ENCODE assay signal across 8 mouse cellular contexts in genomic region chr4:62560963-62561629, GRCm38 (mm10). TPM values are rescaled to one million over a fixed set of nuclear protein-coding genes. Genes with fewer than 3 reads are reported as not detected.
DNase-seq lines count a peak whose midpoint lies in the region; ATAC-seq and TF ChIP-seq lines count a peak whose summit lies in the region.

No protein-coding gene starts in this region.

- no peaks in the 10 kb centered on the region for H3K9me3 ChIP-seq in kidney, embryonic 14.5 days (ENCODE audit: control insufficient read depth, low read length)
- H3K9me3 ChIP-seq in liver, embryonic 14.5 days (ENCODE audit: control insufficient read depth, low read length): no peaks in the 10 kb centered on the region
- H3K9me3 ChIP-seq in stomach, embryonic 15.5 days: no peaks in the 10 kb centered on the region

- H3K4me1 ChIP-seq in cortical plate, adult 2 months (ENCODE audit: control insufficient read depth, insufficient read depth, low read length): peaks cover 3% of the 10 kb centered on the region; the same call in 1 of the 2 replicates
- H3K4me1 ChIP-seq in kidney, embryonic 14.5 days (ENCODE audit: control insufficient read depth, insufficient read depth, low read length): no peaks in the 10 kb centered on the region
- H3K4me1 ChIP-seq in liver, embryonic 14.5 days (replicated peaks; ENCODE audit: control insufficient read depth in 2 of 2, insufficient read depth in 2 of 2, low read length in 1 of 2): no peaks in the 10 kb centered on the region
- H3K4me1 ChIP-seq in stomach, embryonic 15.5 days: 0 out of 2 replicates have a peak, but pooled peaks cover 2% of the 10 kb centered on the region

- no peak overlapping the region for H3K4me2 ChIP-seq in kidney, embryonic 14.5 days (replicated peaks; ENCODE audit: low read depth, low read length)
- no peak overlapping the region for H3K4me2 ChIP-seq in liver, embryonic 14.5 days (ENCODE audit: low read depth)
- H3K4me2 ChIP-seq in stomach, embryonic 15.5 days: no peak overlapping the region

- no peak overlapping the region for H3K9ac ChIP-seq in kidney, embryonic 14.5 days (ENCODE audit: low read depth, low read length)
- no peak overlapping the region for H3K9ac ChIP-seq in liver, embryonic 14.5 days (replicated peaks)
- H3K9ac ChIP-seq in stomach, embryonic 15.5 days: no peak overlapping the region

- intact Hi-C loops in gastrocnemius, postnatal 14 days (cut with DNase I; ENCODE audit: low total_unique reads): loop anchor here (2.0 to 5.0 kb wide), 2 partner anchors 134 to 201 kb away; no protein-coding TSS in a partner anchor

- peak; percentile 69; the same call in 1 of the 2 replicates for TF ChIP-seq CTCF in cortical plate, adult 2 months (IDR thresholded peaks at IDR 0.05; ENCODE audit: extremely low read depth, insufficient read depth, low read length)
- peak; percentile 70 for TF ChIP-seq CTCF in liver, embryonic 14.5 days (IDR thresholded peaks at IDR 0.05; ENCODE audit: low read depth)

- H3K36me3 ChIP-seq in kidney, embryonic 14.5 days (ENCODE audit: control insufficient read depth, insufficient read depth, low read length): no peaks in the 10 kb centered on the region
- no peaks in the 10 kb centered on the region for H3K36me3 ChIP-seq in liver, embryonic 14.5 days (replicated peaks; ENCODE audit: control insufficient read depth, insufficient read depth, low read depth)
- H3K36me3 ChIP-seq in stomach, embryonic 15.5 days: no peaks in the 10 kb centered on the region

- TF ChIP-seq EP300 in liver, embryonic 14.5 days (IDR thresholded peaks at IDR 0.05; ENCODE audit: low read depth): no peak

- TF ChIP-seq POLR2A in cortical plate, adult 2 months (IDR thresholded peaks at IDR 0.05; ENCODE audit: extremely low read depth, insufficient read depth, low read length): no peak

- no peak overlapping the region for H3K27ac ChIP-seq in cortical plate, adult 2 months (ENCODE audit: insufficient read depth, low read length)
- no peak overlapping the region for H3K27ac ChIP-seq in kidney, embryonic 14.5 days (ENCODE audit: low read depth, low read length)
- H3K27ac ChIP-seq in liver, embryonic 14.5 days: no peak overlapping the region
- no peak overlapping the region for H3K27ac ChIP-seq in stomach, embryonic 15.5 days

- WGBS in kidney, embryonic 14.5 days: 24% methylated on average over 4 of the region's 4 CpGs
- WGBS in liver, embryonic 14.5 days (ENCODE audit: insufficient replicate concordance): 13% methylated on average over 4 of the region's 4 CpGs
- WGBS in stomach, embryonic 15.5 days: 21% methylated on average over 4 of the region's 4 CpGs

- no peaks in the 10 kb centered on the region for H3K27me3 ChIP-seq in kidney, embryonic 14.5 days (ENCODE audit: control insufficient read depth, insufficient read depth, low read length)
- no peaks in the 10 kb centered on the region for H3K27me3 ChIP-seq in liver, embryonic 14.5 days (ENCODE audit: control insufficient read depth, insufficient read depth, low read length)
- no peaks in the 10 kb centered on the region for H3K27me3 ChIP-seq in stomach, embryonic 15.5 days (replicated peaks)

- DNase-seq in 416B (ENCODE audit: low read depth) (peak; percentile 84), ZHBTc4 (ENCODE audit: low read depth, low spot score) (peak; percentile 81)
- DNase-seq in gastrocnemius, postnatal 14 days: peak; percentile 52
- peak; percentile 49 for DNase-seq in liver, embryonic 14.5 days (ENCODE audit: low read depth in 3 of 3, low spot score in 3 of 3)
- peak; percentile 64 for DNase-seq in neural tube, embryonic 10.5 days (ENCODE audit: extremely low spot score, low spot score)

- ATAC-seq in kidney, embryonic 14.5 days (ENCODE audit: low FRiP score, low TSS enrichment): 0 out of 2 replicates have a peak, but pooled peaks have one; percentile 26
- ATAC-seq in liver, embryonic 14.5 days (ENCODE audit: insufficient read depth): no peak
- ATAC-seq in stomach, embryonic 15.5 days (ENCODE audit: insufficient read depth, low FRiP score, low read depth): peak; percentile 43; the same call in 1 of the 2 replicates

- no peak overlapping the region for H3K4me3 ChIP-seq in cortical plate, adult 2 months (ENCODE audit: insufficient read depth, low read length)
- H3K4me3 ChIP-seq in kidney, embryonic 14.5 days (ENCODE audit: low read length): no peak overlapping the region
- no peak overlapping the region for H3K4me3 ChIP-seq in liver, embryonic 14.5 days (ENCODE audit: insufficient read depth in 1 of 2, low read depth in 2 of 2, low read length in 2 of 2)
- no peak overlapping the region for H3K4me3 ChIP-seq in stomach, embryonic 15.5 days (replicated peaks)

RNA-seq across cellular contexts. Expression of gene Rgs3, which starts 1.4 kb away (rescaled TPM):
- polyA plus RNA-seq in cortical plate, adult 2 months (2012; rRNA removed): 35.7 and 40.2 TPM in 2 replicates
- total RNA-seq in gastrocnemius, postnatal 14 days (2021): 10 to 100 TPM; 17.2 to 18.5 TPM
- polyA plus RNA-seq in kidney, embryonic 14.5 days (2014; fragmentation: Nextera tagmentation; extraction: Ambion mirVana): 42.0 and 45.7 TPM in 2 replicates
- 3.8 and 3.9 TPM in 2 replicates for polyA plus RNA-seq in liver, embryonic 14.5 days (2012; rRNA removed)
- polyA plus RNA-seq in liver, embryonic 14.5 days (2014; fragmentation: Nextera tagmentation; extraction: Ambion mirVana): 3.1 and 3.6 TPM in 2 replicates
- polyA plus RNA-seq in stomach, embryonic 15.5 days (2015; fragmentation: Nextera tagmentation; extraction: Ambion mirVana): 46.8 and 48.0 TPM in 2 replicates

RNA-seq across cellular contexts. Expression of gene 4933430I17Rik, which starts 35.9 kb away (rescaled TPM):
- polyA plus RNA-seq in cortical plate, adult 2 months (2012; rRNA removed): 0.11 and 0.25 TPM in 2 replicates
- total RNA-seq in gastrocnemius, postnatal 14 days (2021): under 1 TPM; 0.33 to 0.45 TPM
- polyA plus RNA-seq in kidney, embryonic 14.5 days (2014; fragmentation: Nextera tagmentation; extraction: Ambion mirVana): 0.49 and 1.0 TPM in 2 replicates
- 0.10 and 0.12 TPM in 2 replicates for polyA plus RNA-seq in liver, embryonic 14.5 days (2012; rRNA removed)
- 0.08 and 0.20 TPM in 2 replicates for polyA plus RNA-seq in liver, embryonic 14.5 days (2014; fragmentation: Nextera tagmentation; extraction: Ambion mirVana)
- polyA plus RNA-seq in stomach, embryonic 15.5 days (2015; fragmentation: Nextera tagmentation; extraction: Ambion mirVana): 0.19 and 0.35 TPM in 2 replicates

RNA-seq across cellular contexts. Expression of gene Pole3, which starts 36.2 kb away (rescaled TPM):
- polyA plus RNA-seq in cortical plate, adult 2 months (2012; rRNA removed): 26.0 TPM in 2 replicates
- 10 to 100 TPM; 15.8 to 16.9 TPM for total RNA-seq in gastrocnemius, postnatal 14 days (2021)
- 89.5 and 104 TPM in 2 replicates for polyA plus RNA-seq in kidney, embryonic 14.5 days (2014; fragmentation: Nextera tagmentation; extraction: Ambion mirVana)
- polyA plus RNA-seq in liver, embryonic 14.5 days (2012; rRNA removed): 24.3 and 37.4 TPM in 2 replicates
- 54.7 and 59.8 TPM in 2 replicates for polyA plus RNA-seq in liver, embryonic 14.5 days (2014; fragmentation: Nextera tagmentation; extraction: Ambion mirVana)
- polyA plus RNA-seq in stomach, embryonic 15.5 days (2015; fragmentation: Nextera tagmentation; extraction: Ambion mirVana): 70.9 and 77.3 TPM in 2 replicates

RNA-seq across cellular contexts. Expression of gene Alad, which starts 41.4 kb away (rescaled TPM):
- polyA plus RNA-seq in cortical plate, adult 2 months (2012; rRNA removed): 36.0 and 38.0 TPM in 2 replicates
- total RNA-seq in gastrocnemius, postnatal 14 days (2021): 10 to 100 TPM; 21.9 to 22.1 TPM
- polyA plus RNA-seq in kidney, embryonic 14.5 days (2014; fragmentation: Nextera tagmentation; extraction: Ambion mirVana): 107 and 108 TPM in 2 replicates
- 296 and 338 TPM in 2 replicates for polyA plus RNA-seq in liver, embryonic 14.5 days (2012; rRNA removed)
- polyA plus RNA-seq in liver, embryonic 14.5 days (2014; fragmentation: Nextera tagmentation; extraction: Ambion mirVana): 629 and 675 TPM in 2 replicates
- polyA plus RNA-seq in stomach, embryonic 15.5 days (2015; fragmentation: Nextera tagmentation; extraction: Ambion mirVana): 121 and 142 TPM in 2 replicates

RNA-seq across cellular contexts. Expression of gene Hdhd3, which starts 57.8 kb away (rescaled TPM):
- polyA plus RNA-seq in cortical plate, adult 2 months (2012; rRNA removed): 7.6 and 8.4 TPM in 2 replicates
- 1 to 10 TPM; 3.1 to 3.5 TPM for total RNA-seq in gastrocnemius, postnatal 14 days (2021)
- polyA plus RNA-seq in kidney, embryonic 14.5 days (2014; fragmentation: Nextera tagmentation; extraction: Ambion mirVana): 16.4 and 16.8 TPM in 2 replicates
- 3.6 and 4.2 TPM in 2 replicates for polyA plus RNA-seq in liver, embryonic 14.5 days (2012; rRNA removed)
- polyA plus RNA-seq in liver, embryonic 14.5 days (2014; fragmentation: Nextera tagmentation; extraction: Ambion mirVana): 6.4 and 9.1 TPM in 2 replicates
- polyA plus RNA-seq in stomach, embryonic 15.5 days (2015; fragmentation: Nextera tagmentation; extraction: Ambion mirVana): 27.3 and 30.7 TPM in 2 replicates
